Mouse (Mus musculus): ENCODE measurements around the gene Slc16a6.

Gene Slc16a6

DNA sequence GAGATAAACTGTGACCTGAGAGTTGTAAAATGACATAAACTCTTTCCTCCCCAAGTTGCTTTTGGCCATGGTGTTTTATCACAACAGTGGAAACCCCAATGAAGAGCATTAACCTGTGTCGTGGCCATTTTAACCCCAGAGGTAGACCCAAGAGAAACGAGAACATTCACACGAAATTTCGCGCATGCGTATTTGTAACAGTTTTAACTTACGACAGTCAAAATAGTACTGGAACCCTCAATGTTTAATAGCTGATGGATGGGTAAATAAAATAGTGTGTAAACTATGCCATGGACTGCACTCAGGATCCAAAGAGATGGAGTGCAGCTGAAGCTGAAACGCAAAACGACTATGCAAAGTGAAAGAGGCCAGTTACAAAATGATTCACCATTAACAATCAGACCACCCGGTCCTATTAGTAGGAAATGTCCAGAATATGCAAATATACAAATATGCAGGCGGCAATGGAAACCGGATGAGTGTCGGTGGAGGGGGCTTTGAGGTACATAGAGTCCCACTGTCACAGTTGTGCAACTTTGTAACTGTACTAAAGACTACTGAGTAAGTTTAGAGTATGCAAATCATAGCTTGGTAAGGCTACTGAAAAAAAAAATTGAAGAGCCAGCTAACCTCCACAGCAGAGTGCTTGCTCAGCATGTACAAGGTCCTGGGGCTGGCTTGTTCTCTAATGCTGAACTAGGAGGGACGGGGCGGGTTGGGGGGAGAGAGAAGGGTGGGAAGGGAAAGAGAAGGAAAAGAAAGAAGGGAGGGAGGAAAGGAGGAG, 63.0 kb downstream of the Slc16a6 start:
- DNase-seq, result no peak

DNA sequence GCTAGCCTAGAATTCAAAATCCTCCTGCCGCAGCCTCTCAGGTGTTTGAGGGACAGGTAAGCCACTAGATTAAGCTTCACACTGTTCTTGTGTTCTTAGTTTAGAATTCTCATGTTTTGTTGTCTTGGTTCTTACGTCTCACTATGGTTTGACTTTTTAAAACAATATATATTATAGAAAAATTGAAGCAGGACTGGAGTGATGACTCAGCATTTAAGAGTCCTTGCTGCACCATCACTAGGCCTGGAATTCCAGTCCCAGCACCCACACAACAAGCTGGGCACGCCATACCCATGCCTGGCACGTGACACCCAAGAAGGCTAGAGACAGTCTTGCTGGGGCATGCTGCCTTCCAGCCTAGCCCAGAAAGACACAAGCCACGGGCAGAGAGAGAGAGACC, 67.0 kb downstream of the Slc16a6 start:
- DNase-seq, result no peak
